Mouse (Mus musculus): Measurements from ENCODE around the gene Ppp2ca. TPM values are rescaled to one million over a fixed set of nuclear protein-coding genes. Genes with fewer than 3 reads are reported as not detected.
A peak's percentile ranks its signal among the peaks of the same experiment; 100 is the strongest.

Gene Ppp2ca
- total RNA-seq (2021) = 100 to 1,000 TPM; 139 to 140 TPM
- long read RNA-seq, full-length matches to known transcripts = 627 of 648 reads
- long read RNA-seq, partial matches to known transcripts = 1 of 648 reads
- long read RNA-seq, other reads (novel, unspliced or antisense) = 20 of 648 reads

GRCm38 (mm10) chr11:52098398-52098946, at the start of gene Ppp2ca:
Gene Ppp2ca, plus strand, starts transcription at chr11:52098681.
- DNase-seq (ENCODE audit: low spot score in 2 of 2) = peak; percentile 96 to 97

- DNase-seq (ENCODE audit: low spot score in 2 of 2) = no peak
These were observed 45.1 kb upstream of the Ppp2ca start for GRCm38 (mm10) chr11:52053371-52053770.

- no peak for DNase-seq (ENCODE audit: low spot score in 2 of 2)
These were observed 43.8 kb upstream of the Ppp2ca start for GRCm38 (mm10) chr11:52054728-52055127.

- DNase-seq (ENCODE audit: low spot score in 2 of 2) = no peak
These were observed 42.3 kb upstream of the Ppp2ca start for GRCm38 (mm10) chr11:52056198-52056597.

- DNase-seq (ENCODE audit: low spot score in 2 of 2) = no peak
These were observed 39.5 kb upstream of the Ppp2ca start for GRCm38 (mm10) chr11:52059001-52059400.

GRCm38 (mm10) chr11:52060315-52060714, 38.2 kb upstream of the Ppp2ca start:
- no peak for DNase-seq (ENCODE audit: low spot score in 2 of 2)

- DNase-seq (ENCODE audit: low spot score in 2 of 2) = no peak
These were observed 36.1 kb upstream of the Ppp2ca start for GRCm38 (mm10) chr11:52062406-52062805.

- DNase-seq (ENCODE audit: low spot score in 2 of 2) = no peak
These were observed 34.1 kb upstream of the Ppp2ca start for GRCm38 (mm10) chr11:52064398-52064797.

- no peak for DNase-seq (ENCODE audit: low spot score in 2 of 2)
These were observed 32.6 kb upstream of the Ppp2ca start for GRCm38 (mm10) chr11:52065841-52066240.

- DNase-seq (ENCODE audit: low spot score in 2 of 2) = no peak
These were observed 26.7 kb upstream of the Ppp2ca start for GRCm38 (mm10) chr11:52071768-52072167.

- no peak for DNase-seq (ENCODE audit: low spot score in 2 of 2)
These were observed 24.8 kb upstream of the Ppp2ca start for GRCm38 (mm10) chr11:52073528-52074170.

GRCm38 (mm10) chr11:52074626-52075470, 23.6 kb upstream of the Ppp2ca start:
- DNase-seq (ENCODE audit: low spot score in 2 of 2) = no peak

GRCm38 (mm10) chr11:52075794-52076633, 22.5 kb upstream of the Ppp2ca start:
- DNase-seq (ENCODE audit: low spot score in 2 of 2) = no peak

- DNase-seq (ENCODE audit: low spot score in 2 of 2) = no peak
These were observed 21.6 kb upstream of the Ppp2ca start for GRCm38 (mm10) chr11:52076742-52077352.

- no peak for DNase-seq (ENCODE audit: low spot score in 2 of 2)
These were observed 20.5 kb upstream of the Ppp2ca start for GRCm38 (mm10) chr11:52077939-52078338.

GRCm38 (mm10) chr11:52079978-52080377, 18.5 kb upstream of the Ppp2ca start:
- no peak for DNase-seq (ENCODE audit: low spot score in 2 of 2)

- DNase-seq (ENCODE audit: low spot score in 2 of 2) = no peak
These were observed 17.8 kb upstream of the Ppp2ca start for GRCm38 (mm10) chr11:52080656-52081055.

GRCm38 (mm10) chr11:52085857-52086203, 12.7 kb upstream of the Ppp2ca start:
- DNase-seq (ENCODE audit: low spot score in 2 of 2) = no peak

- peak; percentile 57 to 70 for DNase-seq (ENCODE audit: low spot score in 2 of 2)
These were observed 12.1 kb upstream of the Ppp2ca start for GRCm38 (mm10) chr11:52086204-52086864.

GRCm38 (mm10) chr11:52089291-52089690, 9.2 kb upstream of the Ppp2ca start:
- no peak for DNase-seq (ENCODE audit: low spot score in 2 of 2)
